Mouse (Mus musculus) brain, embryonic 14.5 days (tissue): ENCODE data around the gene Serpina3n.

Experiments
- CTCF ChIP-seq: fragments of 200-500 bp; IDR thresholded peaks from 2 replicates; pipeline ENCODE4 v1.5.1; 2012; ENCODE audit warnings: inconsistent platforms, mild to moderate bottlenecking, moderate library complexity, borderline replicate concordance; ENCODE audit not compliant: insufficient read depth, insufficient read length; ENCODE audit errors: extremely low read depth
- POLR2A ChIP-seq: fragments of 200-500 bp; IDR thresholded peaks from 2 replicates; pipeline ENCODE4 v1.6.1; 2012; ENCODE audit warnings: mild to moderate bottlenecking, inconsistent platforms, borderline replicate concordance; ENCODE audit not compliant: poor library complexity, insufficient read depth, insufficient read length, severe bottlenecking; ENCODE audit errors: extremely low read depth

DNA sequence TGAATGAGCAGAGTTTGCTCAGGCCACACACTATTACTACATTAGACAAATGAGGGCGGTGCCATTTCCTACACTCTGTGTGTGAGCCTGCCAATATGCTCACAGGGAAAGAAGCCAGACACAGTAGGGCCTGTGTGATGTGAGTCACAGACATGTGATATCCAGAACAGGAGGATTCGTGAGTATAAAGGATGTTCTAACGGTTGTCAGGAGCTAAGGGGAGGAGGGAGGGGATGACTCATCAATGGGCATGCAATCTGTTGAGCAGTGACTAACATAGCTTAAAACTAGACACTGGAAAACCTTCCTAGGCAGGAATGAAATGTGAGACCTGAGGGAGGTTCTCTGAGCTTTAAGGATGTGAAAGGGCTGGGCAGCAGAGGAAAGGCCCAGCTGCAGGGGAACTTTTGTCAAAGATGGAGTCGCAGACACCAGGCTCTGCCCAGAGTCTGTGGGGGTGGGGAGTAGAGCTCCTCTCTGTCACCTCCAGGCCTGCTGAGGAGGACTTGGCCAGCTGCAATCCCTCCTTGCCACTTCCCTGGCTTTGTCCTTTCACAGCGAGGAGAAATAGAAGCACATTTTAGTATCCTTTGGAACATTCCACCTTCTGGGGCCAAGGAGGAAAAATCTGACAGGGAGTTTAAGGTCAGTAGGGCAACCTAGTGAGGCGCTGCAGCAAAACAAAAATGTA, 9.2 kb downstream of the Serpina3n start:
- TF ChIP-seq CTCF (no peak), POLR2A (no peak)
